Mouse (Mus musculus) erythroblast, embryonic 14.5 days (primary cell): ENCODE data around the gene Ripply1. TPM values are rescaled to one million over a fixed set of nuclear protein-coding genes. Genes with fewer than 3 reads are reported as not detected.

ENCODE experiments used
- H3K27me3 ChIP-seq: 2 replicates; pipeline ENCODE4 v1.6.1; 2012; ENCODE audit warnings: inconsistent platforms; ENCODE audit not compliant: control insufficient read depth
- H3K36me3 ChIP-seq: 2 replicates; pipeline ENCODE4 v1.6.1; 2012; ENCODE audit warnings: mild to moderate bottlenecking, inconsistent platforms; ENCODE audit not compliant: control insufficient read depth
- H3K4me1 ChIP-seq: 2 replicates; pipeline ENCODE4 v1.6.1; 2012; ENCODE audit warnings: inconsistent platforms; ENCODE audit not compliant: control insufficient read depth
- H3K4me3 ChIP-seq: replicated peaks from 2 replicates; pipeline ENCODE3; 2012; ENCODE audit warnings: moderate library complexity, mild to moderate bottlenecking, inconsistent platforms
- H3K9me3 ChIP-seq: 2 replicates; pipeline ENCODE4 v1.6.1; 2012; ENCODE audit warnings: low read length, inconsistent platforms, mixed read lengths; ENCODE audit not compliant: control insufficient read depth
- GATA1 ChIP-seq: IDR thresholded peaks from 2 replicates; pipeline ENCODE4 v1.6.1; 2012; ENCODE audit warnings: low read length, inconsistent platforms, mixed read lengths
- TAL1 ChIP-seq: IDR thresholded peaks from 3 replicates; pipeline ENCODE4 v1.6.1; 2012; ENCODE audit warnings: low read length, inconsistent platforms, mixed read lengths
- polyA plus RNA-seq: library from polyadenylated mRNA; stranded (reverse); fragments of >175 nt; gene quantifications from 2 replicates; pipeline ENCODE4 v1.2.3, GENCODE M21; 2012

Gene Ripply1
- polyA plus RNA-seq, result not detected in 2 replicates

- TF ChIP-seq GATA1 (no peak), TAL1 (no peak)
Measured at GRCm38 (mm10) chrX:139782278-139783044, at the start of gene Ripply1. TSS of gene Ripply1 (minus strand) at chrX:139782353.

GRCm38 (mm10) chrX:139828363-139829092 is 46.4 kb upstream of the Ripply1 start:
- Histone ChIP-seq H3K4me1 (no peaks in the 10 kb centered on the region), H3K36me3 (no peaks in the 10 kb centered on the region), H3K9me3 (no peaks in the 10 kb centered on the region), H3K4me3 (no peak overlapping the region), H3K27me3 (no peaks in the 10 kb centered on the region)
- TF ChIP-seq TAL1, result no peak
- no peak for TF ChIP-seq GATA1

More at GRCm38 (mm10) chrX:139782278-139783044, at the start of gene Ripply1:
- Histone ChIP-seq H3K4me3 (no peak within 1 kb of the TSS), H3K27me3 (no peaks in the 10 kb centered on the region), H3K4me1 (peaks cover 16% of the 10 kb centered on the region), H3K36me3 (no peaks in the 10 kb centered on the region), H3K9me3 (no peaks in the 10 kb centered on the region)

DNA sequence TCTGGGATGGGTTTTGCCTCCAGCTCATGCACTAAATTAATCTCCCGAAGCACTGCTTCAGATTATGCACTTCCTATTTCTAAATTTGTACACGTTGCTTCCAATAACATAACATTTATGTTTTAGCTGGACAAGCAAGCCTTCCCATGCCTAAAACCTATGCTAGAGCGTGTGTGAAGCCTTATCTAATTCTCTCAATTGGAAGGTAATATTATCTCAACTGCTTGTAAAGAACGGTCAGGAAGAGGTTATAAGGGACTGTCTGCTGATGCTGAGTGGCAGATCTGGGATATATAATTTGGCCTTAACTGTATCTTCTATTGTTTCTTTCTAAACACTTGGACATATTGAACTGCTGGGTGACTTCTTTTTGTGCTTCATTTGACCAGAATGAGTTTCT is 44.8 kb upstream of the Ripply1 start:
- H3K4me1 ChIP-seq, result no peaks in the 10 kb centered on the region
- TF ChIP-seq GATA1 (no peak), TAL1 (no peak)
- H3K9me3 ChIP-seq, result no peaks in the 10 kb centered on the region

GRCm38 (mm10) chrX:139825402-139825801 is 43.2 kb upstream of the Ripply1 start:
- no peak for TF ChIP-seq GATA1
- H3K4me3 ChIP-seq, result no peak overlapping the region
- no peaks in the 10 kb centered on the region for H3K27me3 ChIP-seq
- no peaks in the 10 kb centered on the region for H3K9me3 ChIP-seq
- no peaks in the 10 kb centered on the region for H3K36me3 ChIP-seq
- no peaks in the 10 kb centered on the region for H3K4me1 ChIP-seq

More for the DNA sequence above, 44.8 kb upstream of the Ripply1 start:
- no peaks in the 10 kb centered on the region for H3K36me3 ChIP-seq
- no peaks in the 10 kb centered on the region for H3K27me3 ChIP-seq
- no peak overlapping the region for H3K4me3 ChIP-seq

DNA sequence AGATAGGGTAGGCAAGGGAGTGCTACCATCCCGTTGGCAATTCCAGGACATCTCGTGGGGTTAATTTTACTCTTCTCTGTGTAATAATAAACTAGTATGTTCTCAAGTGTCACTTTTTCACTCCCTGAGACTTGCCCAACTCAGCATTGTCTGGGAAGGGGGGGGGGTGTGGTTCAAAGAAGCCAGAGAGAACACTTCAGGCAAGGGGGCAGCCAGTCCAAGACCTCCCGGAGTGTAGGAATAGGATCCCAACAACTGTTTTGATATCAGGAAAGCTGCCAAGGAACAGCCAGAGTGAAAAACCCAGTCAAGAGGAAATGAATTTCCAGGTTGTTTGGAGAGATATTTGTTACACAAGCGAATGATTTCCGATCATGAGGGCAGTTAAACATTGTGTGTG is 33.0 kb upstream of the Ripply1 start:
- Histone ChIP-seq H3K27me3 (no peaks in the 10 kb centered on the region), H3K4me1 (peaks cover 25% of the 10 kb centered on the region), H3K9me3 (no peaks in the 10 kb centered on the region), H3K4me3 (no peak overlapping the region), H3K36me3 (no peaks in the 10 kb centered on the region)
- TF ChIP-seq TAL1 (no peak), GATA1 (no peak)

- Histone ChIP-seq H3K27me3 (no peaks in the 10 kb centered on the region), H3K9me3 (no peaks in the 10 kb centered on the region), H3K4me1 (peaks cover 25% of the 10 kb centered on the region), H3K4me3 (no peak overlapping the region), H3K36me3 (no peaks in the 10 kb centered on the region)
- TF ChIP-seq TAL1 (no peak), GATA1 (no peak)
Measured at GRCm38 (mm10) chrX:139814018-139814635, 32.0 kb upstream of the Ripply1 start.

DNA sequence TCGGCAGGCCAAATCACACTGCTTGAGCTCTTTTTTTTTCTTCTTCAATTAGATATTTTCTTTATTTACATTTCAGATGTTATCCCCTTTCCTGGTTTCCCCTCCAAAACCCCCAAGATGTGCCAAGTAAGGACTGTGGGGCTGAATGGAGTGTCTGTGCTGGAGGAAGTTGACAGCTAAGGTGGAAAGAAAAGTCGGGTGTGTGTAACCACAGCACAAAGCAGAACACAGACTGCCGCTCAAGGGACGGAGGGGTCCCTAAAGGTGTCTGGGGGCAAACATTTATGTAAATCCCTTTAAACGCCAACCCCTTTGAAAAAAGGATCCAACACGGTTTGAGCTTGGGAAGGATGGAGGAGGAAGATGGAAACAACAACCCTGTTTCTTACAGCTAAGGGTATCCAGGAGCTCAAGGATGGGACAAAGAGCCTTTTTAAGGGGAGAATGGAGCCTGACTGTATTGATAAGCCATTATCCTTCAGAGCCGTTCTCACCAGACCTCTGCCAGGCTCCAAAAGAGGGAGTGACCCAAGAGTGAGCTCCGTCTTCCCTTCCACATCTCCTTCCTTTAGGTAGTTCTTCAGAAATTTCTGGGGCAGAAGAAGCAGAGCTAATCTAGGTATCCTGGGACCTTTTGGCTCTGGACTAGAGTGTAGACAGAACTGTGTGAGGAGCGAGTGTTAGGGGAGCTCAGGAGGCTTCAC is 31.3 kb upstream of the Ripply1 start:
- H3K9me3 ChIP-seq, result no peaks in the 10 kb centered on the region
- H3K4me1 ChIP-seq, result peaks cover 25% of the 10 kb centered on the region
- no peaks in the 10 kb centered on the region for H3K36me3 ChIP-seq
- H3K27me3 ChIP-seq, result no peaks in the 10 kb centered on the region
- no peak overlapping the region for H3K4me3 ChIP-seq
- TF ChIP-seq TAL1, result no peak
- TF ChIP-seq GATA1, result no peak

DNA sequence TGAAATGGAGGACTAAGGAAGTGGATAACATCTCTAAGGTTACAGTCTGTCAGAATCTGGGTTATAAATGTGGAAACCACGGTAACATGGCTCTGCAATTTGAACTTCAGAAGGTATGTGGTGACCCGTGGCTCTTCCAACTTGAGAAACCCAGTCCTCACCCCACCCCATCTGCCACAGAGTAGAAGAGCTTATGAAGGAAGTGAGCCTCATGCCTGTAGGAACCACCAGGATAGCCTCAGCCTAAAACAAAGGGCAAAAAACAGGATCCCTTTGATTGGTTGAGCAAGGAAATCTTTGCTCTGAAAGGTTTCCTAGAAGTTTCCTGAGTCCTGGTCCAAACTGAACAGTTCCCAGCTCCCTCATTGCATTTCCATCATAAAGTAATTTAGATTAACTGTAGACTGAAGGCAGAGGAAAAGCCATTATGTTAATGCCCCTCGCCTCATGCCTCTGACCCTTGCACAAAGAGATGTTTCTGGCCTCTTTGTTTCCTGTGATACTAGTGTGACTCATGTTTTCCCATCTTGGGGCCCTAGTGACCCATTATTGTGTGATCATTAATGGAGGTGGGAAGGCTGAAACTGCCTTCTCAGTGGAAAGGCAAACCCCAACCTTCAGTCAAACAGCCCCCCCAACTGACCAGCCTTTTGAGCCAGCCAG is 30.6 kb upstream of the Ripply1 start:
- TF ChIP-seq GATA1 (no peak), TAL1 (no peak)

More for the DNA sequence above, 30.6 kb upstream of the Ripply1 start:
- Histone ChIP-seq H3K4me1 (peaks cover 25% of the 10 kb centered on the region), H3K27me3 (no peaks in the 10 kb centered on the region), H3K36me3 (no peaks in the 10 kb centered on the region), H3K4me3 (no peak overlapping the region), H3K9me3 (no peaks in the 10 kb centered on the region)
